Mouse (Mus musculus) cerebellum, postnatal 4 days (tissue): ENCODE data around the gene Chrnb2.

Experiments
- DNase-seq, 2 experiments: peaks; one replicate each; pipeline ENCODE4 v3.0.0; 2022; ENCODE audit warnings: low spot score in 2 of 2, mixed read lengths in 1 of 2

Gene Chrnb2

GRCm38 (mm10) chr3:89714359-89715206 is 49.8 kb downstream of the Chrnb2 start, which contains the start of gene Adar:
Adar (plus strand) TSS chr3:89715022.
- peak; percentile 83 to 88 for DNase-seq

GRCm38 (mm10) chr3:89704064-89704463 is 60.4 kb downstream of the Chrnb2 start:
- DNase-seq = no peak

- DNase-seq = no peak
These were observed 60.8 kb downstream of the Chrnb2 start for GRCm38 (mm10) chr3:89703596-89703995.

- no peak for DNase-seq
These were observed 64.0 kb downstream of the Chrnb2 start for GRCm38 (mm10) chr3:89700461-89700860.

- no peak for DNase-seq
These were observed 65.5 kb downstream of the Chrnb2 start for GRCm38 (mm10) chr3:89698958-89699357.
